Mouse (Mus musculus): ENCODE measurements around the gene Gpd2. TPM values are rescaled to one million over a fixed set of nuclear protein-coding genes. Genes with fewer than 3 reads are reported as not detected.

Gpd2 gene
- polyA plus RNA-seq, 1 experiment: 11.1 TPM

- Histone ChIP-seq H3K36me3 (ENCODE audit: control insufficient read depth, insufficient read depth) (no peaks in the 10 kb centered on the region), H3K4me3 (no peak overlapping the region), H3K27me3 (ENCODE audit: control insufficient read depth, insufficient read depth, insufficient read length) (no peaks in the 10 kb centered on the region), H3K79me2 (ENCODE audit: control insufficient read depth, insufficient read depth) (no peaks in the 10 kb centered on the region), H3ac (ENCODE audit: control insufficient read depth, insufficient read length) (no peak overlapping the region), H3K4me2 (ENCODE audit: low read depth) (no peak overlapping the region)
- no peak for TF ChIP-seq MYOG (IDR thresholded peaks at IDR 0.05; ENCODE audit: control insufficient read depth in 1 of 3, insufficient read depth in 1 of 3, insufficient read length in 2 of 3, low read depth in 2 of 3)
- TF ChIP-seq USF1 (IDR thresholded peaks at IDR 0.05; ENCODE audit: low read depth): no peak
- no peak for TF ChIP-seq MYOD1 (IDR thresholded peaks at IDR 0.05; ENCODE audit: control insufficient read depth in 1 of 3, insufficient read length in 2 of 3, low read depth in 2 of 3)
- TF ChIP-seq REST (IDR thresholded peaks at IDR 0.05; ENCODE audit: insufficient read depth, insufficient read length): no peak
- no peak for TF ChIP-seq TCF12 (IDR thresholded peaks at IDR 0.05; ENCODE audit: insufficient read depth, poor library complexity, severe bottlenecking)
- TF ChIP-seq POLR2A (IDR thresholded peaks at IDR 0.05; ENCODE audit: insufficient read length, low read depth): no peak
- no peak for TF ChIP-seq TCF3 (IDR thresholded peaks at IDR 0.05; ENCODE audit: insufficient read length, low read depth)
- TF ChIP-seq POLR2AphosphoS2 (IDR thresholded peaks at IDR 0.05; ENCODE audit: insufficient read length, low read depth): no peak
- TF ChIP-seq SRF (IDR thresholded peaks at IDR 0.05; ENCODE audit: control insufficient read depth, insufficient read length, low read depth): no peak
- no peak for TF ChIP-seq E2F4 (IDR thresholded peaks at IDR 0.05; ENCODE audit: insufficient read depth)
- TF ChIP-seq MAX (IDR thresholded peaks at IDR 0.05; ENCODE audit: low read depth): no peak
- no peak for TF ChIP-seq CEBPB (IDR thresholded peaks at IDR 0.05; ENCODE audit: insufficient read depth, poor library complexity, severe bottlenecking)
These were observed 91.9 kb downstream of the Gpd2 start for GRCm38 (mm10) chr2:57329327-57329726.

GRCm38 (mm10) chr2:57330812-57331211 is 93.4 kb downstream of the Gpd2 start:
- Histone ChIP-seq H3K4me3 (no peak overlapping the region), H3ac (ENCODE audit: control insufficient read depth, insufficient read length) (no peak overlapping the region), H3K36me3 (ENCODE audit: control insufficient read depth, insufficient read depth) (no peaks in the 10 kb centered on the region), H3K4me2 (ENCODE audit: low read depth) (no peak overlapping the region), H3K27me3 (ENCODE audit: control insufficient read depth, insufficient read depth, insufficient read length) (no peaks in the 10 kb centered on the region), H3K79me2 (ENCODE audit: control insufficient read depth, insufficient read depth) (no peaks in the 10 kb centered on the region)
- TF ChIP-seq REST (IDR thresholded peaks at IDR 0.05; ENCODE audit: insufficient read depth, insufficient read length): no peak
- TF ChIP-seq MAX (IDR thresholded peaks at IDR 0.05; ENCODE audit: low read depth): no peak
- TF ChIP-seq CEBPB (IDR thresholded peaks at IDR 0.05; ENCODE audit: insufficient read depth, poor library complexity, severe bottlenecking): no peak
- no peak for TF ChIP-seq MYOG (IDR thresholded peaks at IDR 0.05; ENCODE audit: control insufficient read depth in 1 of 3, insufficient read depth in 1 of 3, insufficient read length in 2 of 3, low read depth in 2 of 3)
- no peak for TF ChIP-seq TCF12 (IDR thresholded peaks at IDR 0.05; ENCODE audit: insufficient read depth, poor library complexity, severe bottlenecking)
- no peak for TF ChIP-seq E2F4 (IDR thresholded peaks at IDR 0.05; ENCODE audit: insufficient read depth)
- no peak for TF ChIP-seq MYOD1 (IDR thresholded peaks at IDR 0.05; ENCODE audit: control insufficient read depth in 1 of 3, insufficient read length in 2 of 3, low read depth in 2 of 3)
- no peak for TF ChIP-seq USF1 (IDR thresholded peaks at IDR 0.05; ENCODE audit: low read depth)
- TF ChIP-seq POLR2AphosphoS2 (IDR thresholded peaks at IDR 0.05; ENCODE audit: insufficient read length, low read depth): no peak
- no peak for TF ChIP-seq POLR2A (IDR thresholded peaks at IDR 0.05; ENCODE audit: insufficient read length, low read depth)
- no peak for TF ChIP-seq SRF (IDR thresholded peaks at IDR 0.05; ENCODE audit: control insufficient read depth, insufficient read length, low read depth)
- no peak for TF ChIP-seq TCF3 (IDR thresholded peaks at IDR 0.05; ENCODE audit: insufficient read length, low read depth)

GRCm38 (mm10) chr2:57331266-57331665 is 93.8 kb downstream of the Gpd2 start:
- no peak overlapping the region for H3K4me3 ChIP-seq
- no peak overlapping the region for H3ac ChIP-seq (ENCODE audit: control insufficient read depth, insufficient read length)
- no peaks in the 10 kb centered on the region for H3K27me3 ChIP-seq (ENCODE audit: control insufficient read depth, insufficient read depth, insufficient read length)
- no peak overlapping the region for H3K4me2 ChIP-seq (ENCODE audit: low read depth)
- no peaks in the 10 kb centered on the region for H3K79me2 ChIP-seq (ENCODE audit: control insufficient read depth, insufficient read depth)
- no peaks in the 10 kb centered on the region for H3K36me3 ChIP-seq (ENCODE audit: control insufficient read depth, insufficient read depth)
- no peak for TF ChIP-seq MYOG (IDR thresholded peaks at IDR 0.05; ENCODE audit: control insufficient read depth in 1 of 3, insufficient read depth in 1 of 3, insufficient read length in 2 of 3, low read depth in 2 of 3)
- no peak for TF ChIP-seq E2F4 (IDR thresholded peaks at IDR 0.05; ENCODE audit: insufficient read depth)
- no peak for TF ChIP-seq MYOD1 (IDR thresholded peaks at IDR 0.05; ENCODE audit: control insufficient read depth in 1 of 3, insufficient read length in 2 of 3, low read depth in 2 of 3)
- no peak for TF ChIP-seq TCF12 (IDR thresholded peaks at IDR 0.05; ENCODE audit: insufficient read depth, poor library complexity, severe bottlenecking)
- no peak for TF ChIP-seq SRF (IDR thresholded peaks at IDR 0.05; ENCODE audit: control insufficient read depth, insufficient read length, low read depth)
- no peak for TF ChIP-seq TCF3 (IDR thresholded peaks at IDR 0.05; ENCODE audit: insufficient read length, low read depth)
- no peak for TF ChIP-seq MAX (IDR thresholded peaks at IDR 0.05; ENCODE audit: low read depth)
- TF ChIP-seq USF1 (IDR thresholded peaks at IDR 0.05; ENCODE audit: low read depth): no peak
- TF ChIP-seq POLR2A (IDR thresholded peaks at IDR 0.05; ENCODE audit: insufficient read length, low read depth): no peak
- no peak for TF ChIP-seq POLR2AphosphoS2 (IDR thresholded peaks at IDR 0.05; ENCODE audit: insufficient read length, low read depth)
- TF ChIP-seq CEBPB (IDR thresholded peaks at IDR 0.05; ENCODE audit: insufficient read depth, poor library complexity, severe bottlenecking): no peak
- TF ChIP-seq REST (IDR thresholded peaks at IDR 0.05; ENCODE audit: insufficient read depth, insufficient read length): no peak

- no peak overlapping the region for H3ac ChIP-seq (ENCODE audit: control insufficient read depth, insufficient read length)
- no peak for TF ChIP-seq USF1 (IDR thresholded peaks at IDR 0.05; ENCODE audit: low read depth)
- no peak for TF ChIP-seq MYOG (IDR thresholded peaks at IDR 0.05; ENCODE audit: control insufficient read depth in 1 of 3, insufficient read depth in 1 of 3, insufficient read length in 2 of 3, low read depth in 2 of 3)
- TF ChIP-seq MAX (IDR thresholded peaks at IDR 0.05; ENCODE audit: low read depth): no peak
- TF ChIP-seq TCF12 (IDR thresholded peaks at IDR 0.05; ENCODE audit: insufficient read depth, poor library complexity, severe bottlenecking): no peak
- no peaks in the 10 kb centered on the region for H3K27me3 ChIP-seq (ENCODE audit: control insufficient read depth, insufficient read depth, insufficient read length)
- H3K36me3 ChIP-seq (ENCODE audit: control insufficient read depth, insufficient read depth): no peaks in the 10 kb centered on the region
- no peak overlapping the region for H3K4me3 ChIP-seq
- H3K4me2 ChIP-seq (ENCODE audit: low read depth): no peak overlapping the region
- H3K79me2 ChIP-seq (ENCODE audit: control insufficient read depth, insufficient read depth): no peaks in the 10 kb centered on the region
These were observed 96.0 kb downstream of the Gpd2 start for GRCm38 (mm10) chr2:57333481-57333880.

- H3K27me3 ChIP-seq (ENCODE audit: control insufficient read depth, insufficient read depth, insufficient read length): no peaks in the 10 kb centered on the region
- H3K4me3 ChIP-seq: no peak overlapping the region
- no peak for TF ChIP-seq E2F4 (IDR thresholded peaks at IDR 0.05; ENCODE audit: insufficient read depth)
- TF ChIP-seq REST (IDR thresholded peaks at IDR 0.05; ENCODE audit: insufficient read depth, insufficient read length): no peak
- TF ChIP-seq MYOG (IDR thresholded peaks at IDR 0.05; ENCODE audit: control insufficient read depth in 1 of 3, insufficient read depth in 1 of 3, insufficient read length in 2 of 3, low read depth in 2 of 3): no peak
- TF ChIP-seq MAX (IDR thresholded peaks at IDR 0.05; ENCODE audit: low read depth): no peak
- no peak for TF ChIP-seq TCF3 (IDR thresholded peaks at IDR 0.05; ENCODE audit: insufficient read length, low read depth)
- TF ChIP-seq CEBPB (IDR thresholded peaks at IDR 0.05; ENCODE audit: insufficient read depth, poor library complexity, severe bottlenecking): no peak
- no peak for TF ChIP-seq USF1 (IDR thresholded peaks at IDR 0.05; ENCODE audit: low read depth)
- TF ChIP-seq SRF (IDR thresholded peaks at IDR 0.05; ENCODE audit: control insufficient read depth, insufficient read length, low read depth): no peak
- TF ChIP-seq POLR2AphosphoS2 (IDR thresholded peaks at IDR 0.05; ENCODE audit: insufficient read length, low read depth): no peak
- no peak for TF ChIP-seq POLR2A (IDR thresholded peaks at IDR 0.05; ENCODE audit: insufficient read length, low read depth)
- TF ChIP-seq MYOD1 (IDR thresholded peaks at IDR 0.05; ENCODE audit: control insufficient read depth in 1 of 3, insufficient read length in 2 of 3, low read depth in 2 of 3): no peak
- TF ChIP-seq TCF12 (IDR thresholded peaks at IDR 0.05; ENCODE audit: insufficient read depth, poor library complexity, severe bottlenecking): no peak
- H3ac ChIP-seq (ENCODE audit: control insufficient read depth, insufficient read length): no peak overlapping the region
- peaks cover 3% of the 10 kb centered on the region for H3K36me3 ChIP-seq (ENCODE audit: control insufficient read depth, insufficient read depth)
- H3K4me2 ChIP-seq (ENCODE audit: low read depth): no peak overlapping the region
- H3K79me2 ChIP-seq (ENCODE audit: control insufficient read depth, insufficient read depth): no peaks in the 10 kb centered on the region
These were observed 98.0 kb downstream of the Gpd2 start for GRCm38 (mm10) chr2:57335397-57335796.
